Mouse (Mus musculus) liver, postnatal 0 days (tissue): ENCODE data around the gene Map2k2.

Source experiments
- CTCF ChIP-seq: sonication (generic); IDR thresholded peaks from 2 replicates; pipeline ENCODE4 v1.5.1; 2016; ENCODE audit warnings: antibody characterized with exemption, low read depth
- EP300 ChIP-seq: IDR thresholded peaks from 2 replicates; pipeline ENCODE4 v1.6.1; 2016; ENCODE audit warnings: antibody characterized with exemption, low read depth, mild to moderate bottlenecking

DNA sequence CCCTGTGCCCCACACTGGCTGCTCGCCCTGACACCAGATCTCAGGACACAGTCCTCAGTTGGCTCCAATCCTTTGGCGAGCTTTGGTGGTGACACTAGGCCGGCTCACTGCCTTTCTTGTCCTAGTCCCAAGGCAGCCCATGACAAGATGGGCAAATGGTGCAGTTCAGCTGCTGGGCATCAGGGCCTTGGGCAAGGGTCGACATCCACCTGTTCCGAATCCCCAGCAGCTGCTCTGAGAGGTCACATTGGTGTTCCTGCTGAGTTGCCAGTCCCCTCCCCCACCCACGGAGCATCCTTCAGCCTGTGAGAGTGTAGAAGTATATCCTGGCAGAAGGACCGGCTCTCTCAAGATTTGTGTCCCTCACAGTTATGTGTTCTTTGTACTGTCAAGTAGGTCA is 14.9 kb downstream of the Map2k2 start:
- TF ChIP-seq CTCF (no peak), EP300 (no peak)
